Mouse (Mus musculus) liver, embryonic 13.5 days (tissue): ENCODE results near the gene Rpl37a. TPM values are rescaled to one million over a fixed set of nuclear protein-coding genes. Genes with fewer than 3 reads are reported as not detected.

ENCODE experiments used
- ATAC-seq: fragments of 200-750 bp; cut with Nextera tagmentation; 2 replicates; pipeline ENCODE4 v1.8.0; 2017; ENCODE audit warnings: low read depth, mild to moderate bottlenecking, moderate number of reproducible peaks, moderate library complexity
- DNase-seq: peaks from one replicate; pipeline ENCODE4 v3.0.0; 2022
- H3K27ac ChIP-seq: fragments of 300-500 bp; sonication (generic); 2 replicates; pipeline ENCODE4 v1.5.1; 2015; ENCODE audit warnings: moderate library complexity, mild to moderate bottlenecking, inconsistent platforms
- H3K27me3 ChIP-seq: fragments of 300-500 bp; sonication (generic); 2 replicates; pipeline ENCODE4 v1.6.1; 2015; ENCODE audit warnings: mild to moderate bottlenecking, inconsistent platforms
- H3K36me3 ChIP-seq: fragments of 300-500 bp; sonication (generic); 2 replicates; pipeline ENCODE4 v1.6.1; 2015; ENCODE audit warnings: mild to moderate bottlenecking, inconsistent platforms
- H3K4me1 ChIP-seq: fragments of 300-500 bp; sonication (generic); replicated peaks from 2 replicates; pipeline ENCODE4 v1.6.1; 2015; ENCODE audit warnings: inconsistent platforms
- H3K4me2 ChIP-seq: fragments of 300-500 bp; sonication (generic); 2 replicates; pipeline ENCODE4 v1.6.1; 2015; ENCODE audit warnings: inconsistent platforms, mild to moderate bottlenecking, moderate library complexity
- H3K4me3 ChIP-seq: fragments of 300-500 bp; sonication (generic); replicated peaks from 2 replicates; pipeline ENCODE4 v1.5.1; 2015; ENCODE audit warnings: mild to moderate bottlenecking, inconsistent platforms
- H3K9ac ChIP-seq: fragments of 300-500 bp; sonication (generic); 2 replicates; pipeline ENCODE4 v1.6.1; 2015; ENCODE audit warnings: mild to moderate bottlenecking, inconsistent platforms
- H3K9me3 ChIP-seq: fragments of 300-500 bp; sonication (generic); replicated peaks from 2 replicates; pipeline ENCODE4 v1.6.1; 2016; ENCODE audit warnings: inconsistent platforms
- WGBS: fragments of 180-500 bp; shearing (Covaris S2); methylation state at CpG from one replicate; pipeline ENCODE4 v1.1.7; 2015; ENCODE audit not compliant: insufficient replicate concordance; 5-methylcytosine and 5-hydroxymethylcytosine counted together
- polyA plus RNA-seq: library from polyadenylated mRNA; unstranded; fragments of >200 nt; fragmentation: Nextera tagmentation; extraction: Ambion mirVana; gene quantifications from 2 replicates; pipeline ENCODE4 v1.2.1, GENCODE M21; 2015

The Rpl37a gene
- polyA plus RNA-seq, 1 experiment from 2014 or later: 1,285 TPM

- Histone ChIP-seq H3K27ac (no peak overlapping the region), H3K9ac (no peak overlapping the region), H3K4me2 (no peak overlapping the region), H3K4me1 (peaks cover 34% of the 10 kb centered on the region), H3K9me3 (no peaks in the 10 kb centered on the region), H3K4me3 (no peak overlapping the region), H3K36me3 (peaks cover 41% of the 10 kb centered on the region), H3K27me3 (no peaks in the 10 kb centered on the region)
- 4% methylated on average over 5 of the region's 5 CpGs for WGBS
- DNase-seq: peak; percentile 58
- no peak for ATAC-seq
Observed at GRCm38 (mm10) chr1:72716926-72717325, 5.8 kb downstream of the Rpl37a start.

GRCm38 (mm10) chr1:72717540-72717939, 6.5 kb downstream of the Rpl37a start:
- Histone ChIP-seq H3K4me1 (peaks cover 31% of the 10 kb centered on the region), H3K4me2 (no peak overlapping the region), H3K27ac (no peak overlapping the region), H3K4me3 (no peak overlapping the region), H3K9me3 (no peaks in the 10 kb centered on the region), H3K27me3 (no peaks in the 10 kb centered on the region), H3K36me3 (peaks cover 40% of the 10 kb centered on the region), H3K9ac (no peak overlapping the region)
- DNase-seq (no peak), ATAC-seq (no peak)
- WGBS: 80% methylated on average over 7 of the region's 7 CpGs

GRCm38 (mm10) chr1:72718846-72719245, 7.8 kb downstream of the Rpl37a start:
- peak; percentile 56 for DNase-seq
- WGBS: 30% methylated on average over 5 of the region's 5 CpGs
- no peak overlapping the region for H3K9ac ChIP-seq

GRCm38 (mm10) chr1:72720115-72720725, 9.1 kb downstream of the Rpl37a start:
- DNase-seq: no peak
- peaks cover 14% of the 10 kb centered on the region for H3K36me3 ChIP-seq

More at GRCm38 (mm10) chr1:72718846-72719245, 7.8 kb downstream of the Rpl37a start:
- Histone ChIP-seq H3K36me3 (peaks cover 28% of the 10 kb centered on the region), H3K4me2 (no peak overlapping the region), H3K27me3 (no peaks in the 10 kb centered on the region), H3K27ac (peak overlapping the region; percentile 7; the same call in 1 of the 2 replicates), H3K4me1 (peaks cover 19% of the 10 kb centered on the region), H3K9me3 (no peaks in the 10 kb centered on the region), H3K4me3 (no peak overlapping the region)
- ATAC-seq: peak; percentile 75

GRCm38 (mm10) chr1:72722646-72723045, 11.6 kb downstream of the Rpl37a start:
- Histone ChIP-seq H3K27ac (no peak overlapping the region), H3K27me3 (no peaks in the 10 kb centered on the region), H3K36me3 (peaks cover 6% of the 10 kb centered on the region; the same call in 1 of the 2 replicates), H3K9me3 (no peaks in the 10 kb centered on the region), H3K9ac (no peak overlapping the region), H3K4me3 (no peak overlapping the region), H3K4me1 (peaks cover 8% of the 10 kb centered on the region), H3K4me2 (no peak overlapping the region)
- ATAC-seq: no peak
- WGBS: 67% methylated on average over 8 of the region's 8 CpGs
- DNase-seq: no peak

More at GRCm38 (mm10) chr1:72720115-72720725, 9.1 kb downstream of the Rpl37a start:
- 78% methylated on average over 6 of the region's 6 CpGs for WGBS
- no peak overlapping the region for H3K4me2 ChIP-seq
- H3K9me3 ChIP-seq: no peaks in the 10 kb centered on the region
- H3K9ac ChIP-seq: no peak overlapping the region
- H3K4me3 ChIP-seq: no peak overlapping the region
- no peak for ATAC-seq
- no peak overlapping the region for H3K27ac ChIP-seq
- no peaks in the 10 kb centered on the region for H3K27me3 ChIP-seq
- peaks cover 11% of the 10 kb centered on the region for H3K4me1 ChIP-seq

GRCm38 (mm10) chr1:72724354-72724753, 13.3 kb downstream of the Rpl37a start:
- Histone ChIP-seq H3K9me3 (no peaks in the 10 kb centered on the region), H3K4me3 (no peak overlapping the region), H3K27ac (no peak overlapping the region), H3K9ac (no peak overlapping the region), H3K4me1 (no peaks in the 10 kb centered on the region), H3K36me3 (peaks cover 1% of the 10 kb centered on the region; the same call in 1 of the 2 replicates), H3K4me2 (no peak overlapping the region), H3K27me3 (no peaks in the 10 kb centered on the region)
- DNase-seq (no peak), ATAC-seq (no peak)
- 53% methylated on average over 2 of the region's 2 CpGs for WGBS

- no peaks in the 10 kb centered on the region for H3K4me1 ChIP-seq
- ATAC-seq (no peak), DNase-seq (no peak)
- H3K36me3 ChIP-seq: no peaks in the 10 kb centered on the region
- H3K9me3 ChIP-seq: no peaks in the 10 kb centered on the region
- 87% methylated on average over 13 of the region's 13 CpGs for WGBS
- no peak overlapping the region for H3K4me2 ChIP-seq
- H3K27me3 ChIP-seq: no peaks in the 10 kb centered on the region
- H3K4me3 ChIP-seq: no peak overlapping the region
- no peak overlapping the region for H3K9ac ChIP-seq
- no peak overlapping the region for H3K27ac ChIP-seq
Observed at GRCm38 (mm10) chr1:72725941-72726340, 14.9 kb downstream of the Rpl37a start.

- no peak for ATAC-seq
- Histone ChIP-seq H3K27me3 (no peaks in the 10 kb centered on the region), H3K4me3 (no peak overlapping the region), H3K4me2 (no peak overlapping the region), H3K9ac (no peak overlapping the region), H3K4me1 (no peaks in the 10 kb centered on the region), H3K36me3 (no peaks in the 10 kb centered on the region), H3K9me3 (no peaks in the 10 kb centered on the region), H3K27ac (no peak overlapping the region)
- no peak for DNase-seq
- WGBS: 66% methylated on average over 4 of the region's 4 CpGs
Observed at GRCm38 (mm10) chr1:72728781-72729180, 17.7 kb downstream of the Rpl37a start.

- WGBS: 76% methylated on average over 10 of the region's 10 CpGs
Observed at GRCm38 (mm10) chr1:72730126-72730525, 19.0 kb downstream of the Rpl37a start.

GRCm38 (mm10) chr1:72733191-72733691, 22.2 kb downstream of the Rpl37a start:
- ATAC-seq: no peak
- no peak overlapping the region for H3K4me2 ChIP-seq
- no peak overlapping the region for H3K9ac ChIP-seq
- no peaks in the 10 kb centered on the region for H3K27me3 ChIP-seq
- no peak overlapping the region for H3K4me3 ChIP-seq
- H3K36me3 ChIP-seq: no peaks in the 10 kb centered on the region
- no peak overlapping the region for H3K27ac ChIP-seq
- 74% methylated on average over 9 of the region's 9 CpGs for WGBS
- H3K4me1 ChIP-seq: no peaks in the 10 kb centered on the region
- no peaks in the 10 kb centered on the region for H3K9me3 ChIP-seq
- no peak for DNase-seq

More at GRCm38 (mm10) chr1:72730126-72730525, 19.0 kb downstream of the Rpl37a start:
- DNase-seq (no peak), ATAC-seq (no peak)
- no peaks in the 10 kb centered on the region for H3K4me1 ChIP-seq
- H3K36me3 ChIP-seq: no peaks in the 10 kb centered on the region
- H3K27me3 ChIP-seq: no peaks in the 10 kb centered on the region
- no peak overlapping the region for H3K9ac ChIP-seq
- H3K9me3 ChIP-seq: no peaks in the 10 kb centered on the region
- no peak overlapping the region for H3K4me3 ChIP-seq
- no peak overlapping the region for H3K27ac ChIP-seq
- no peak overlapping the region for H3K4me2 ChIP-seq

GRCm38 (mm10) chr1:72736397-72737125, 25.5 kb downstream of the Rpl37a start:
- H3K27ac ChIP-seq: no peak overlapping the region
- H3K4me3 ChIP-seq: no peak overlapping the region
- DNase-seq (no peak), ATAC-seq (no peak)
- WGBS: 42% methylated on average over 13 of the region's 13 CpGs
- H3K9me3 ChIP-seq: no peaks in the 10 kb centered on the region
- H3K4me1 ChIP-seq: no peaks in the 10 kb centered on the region
- no peaks in the 10 kb centered on the region for H3K27me3 ChIP-seq
- no peak overlapping the region for H3K4me2 ChIP-seq
- no peak overlapping the region for H3K9ac ChIP-seq
- H3K36me3 ChIP-seq: no peaks in the 10 kb centered on the region
